Comparison of ENCODE assay signal across 8 mouse cellular contexts in the genomic region with DNA sequence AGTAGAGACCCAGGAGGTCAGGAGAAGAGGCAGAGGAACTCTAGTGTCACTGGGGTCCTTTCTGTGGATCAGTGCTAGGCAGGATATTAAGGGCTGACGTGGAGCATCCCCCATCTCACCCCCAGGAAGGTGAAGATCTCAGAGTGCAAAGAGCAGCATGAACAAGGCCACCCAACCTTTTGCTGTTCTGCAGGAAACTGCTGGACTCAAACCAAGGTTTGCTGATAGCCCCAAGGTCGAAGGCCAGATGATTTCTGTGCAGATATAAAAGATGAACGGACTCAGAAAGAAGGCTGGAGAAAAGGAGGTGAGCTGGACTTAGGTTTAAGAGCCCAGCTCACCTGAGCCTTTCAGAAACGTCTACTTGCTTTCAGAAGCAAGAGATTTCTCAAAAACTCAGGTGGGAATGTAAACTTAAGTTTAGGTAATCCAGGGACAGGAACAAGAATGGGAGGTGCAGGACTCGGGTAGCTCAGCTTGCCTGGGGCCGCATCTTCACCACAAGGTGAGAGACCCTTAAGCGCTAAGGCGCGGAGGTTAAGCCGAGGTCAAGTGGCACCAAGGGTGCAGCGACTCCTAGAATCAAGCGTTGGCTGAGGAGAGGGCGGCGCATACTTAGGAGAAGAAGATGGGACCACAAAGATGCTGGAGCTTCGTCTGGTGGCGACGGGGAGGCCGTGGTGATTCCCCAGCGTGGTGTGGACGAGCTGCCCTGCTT. TPM values are rescaled to one million over a fixed set of nuclear protein-coding genes. Genes with fewer than 3 reads are reported as not detected.
DNase-seq lines count a peak whose midpoint lies in the region; ATAC-seq lines count a peak whose summit lies in the region.

No protein-coding gene starts in this region.

- H3K4me1 ChIP-seq in megakaryocyte, embryonic 14.5 days, result peaks cover 50% of the 10 kb centered on the region
- peaks cover 43% of the 10 kb centered on the region for H3K4me1 ChIP-seq in limb, embryonic 10.5 days
- H3K4me1 ChIP-seq in stomach, embryonic 14.5 days (ENCODE audit: control insufficient read depth, insufficient read depth, low read length), result peaks cover 8% of the 10 kb centered on the region; the same call in 1 of the 2 replicates

- no peaks in the 10 kb centered on the region for H3K36me3 ChIP-seq in megakaryocyte, embryonic 14.5 days (replicated peaks; ENCODE audit: low read length)
- H3K36me3 ChIP-seq in limb, embryonic 10.5 days, result no peaks in the 10 kb centered on the region
- H3K36me3 ChIP-seq in stomach, embryonic 14.5 days (ENCODE audit: control insufficient read depth, insufficient read depth, low read length), result no peaks in the 10 kb centered on the region

- 6% methylated on average over 20 of the region's 20 CpGs for WGBS in limb, embryonic 10.5 days
- 7% methylated on average over 20 of the region's 20 CpGs for WGBS in stomach, embryonic 14.5 days

- ATAC-seq in megakaryocyte, adult 5-6 weeks (ENCODE audit: poor library complexity, severe bottlenecking), result no peak
- no peak for ATAC-seq in stomach, embryonic 14.5 days (ENCODE audit: insufficient number of reproducible peaks, insufficient read depth, low FRiP score, low read depth)

- peak overlapping the region; percentile 82 for H3K27ac ChIP-seq in limb, embryonic 10.5 days
- peak overlapping the region; percentile 15; the same call in 1 of the 2 replicates for H3K27ac ChIP-seq in stomach, embryonic 14.5 days (ENCODE audit: low read length)

- H3K4me3 ChIP-seq in megakaryocyte, embryonic 14.5 days (replicated peaks), result peak overlapping the region; percentile 88
- peak overlapping the region; percentile 74 for H3K4me3 ChIP-seq in limb, embryonic 10.5 days
- H3K4me3 ChIP-seq in stomach, embryonic 14.5 days (ENCODE audit: low read depth, low read length), result peak overlapping the region; percentile 70

- H3K9ac ChIP-seq in stomach, embryonic 14.5 days (replicated peaks; ENCODE audit: low read depth, low read length), result peak overlapping the region; percentile 76

- no peaks in the 10 kb centered on the region for H3K9me3 ChIP-seq in megakaryocyte, embryonic 14.5 days
- no peaks in the 10 kb centered on the region for H3K9me3 ChIP-seq in limb, embryonic 10.5 days (replicated peaks)
- no peaks in the 10 kb centered on the region for H3K9me3 ChIP-seq in stomach, embryonic 14.5 days (ENCODE audit: control insufficient read depth, low read depth, low read length)

- DNase-seq in adrenal gland, adult 2 months, result peak; percentile 29
- DNase-seq in adrenal gland, postnatal 36 days, result no peak
- DNase-seq in limb, embryonic 10.5 days (ENCODE audit: low spot score), result no peak
- no peak for DNase-seq in urinary bladder, postnatal 36 days (ENCODE audit: low spot score in 2 of 2)
- no peak for DNase-seq in ovary, adult 18-20 months (ENCODE audit: low spot score)

- H3K27me3 ChIP-seq in megakaryocyte, embryonic 14.5 days (replicated peaks), result peaks cover 77% of the 10 kb centered on the region
- H3K27me3 ChIP-seq in limb, embryonic 10.5 days (ENCODE audit: low read depth, poor library complexity, severe bottlenecking), result peaks cover 62% of the 10 kb centered on the region
- no peaks in the 10 kb centered on the region for H3K27me3 ChIP-seq in stomach, embryonic 14.5 days (ENCODE audit: control insufficient read depth, insufficient read depth, low read length)

- H3K4me2 ChIP-seq in stomach, embryonic 14.5 days (replicated peaks; ENCODE audit: low read depth, low read length), result peak overlapping the region; percentile 69

RNA-seq across cellular contexts. Expression of a gene that starts 0.6 kb away (rescaled TPM):
- total RNA-seq in adrenal gland, adult 2 months (2021), result 1 to 10 TPM; 3.3 to 3.9 TPM
- polyA plus RNA-seq in adrenal gland, adult 2 months (2012; rRNA removed), result 12.1 and 15.3 TPM in 2 replicates
- 1 to 10 TPM; 3.4 to 3.7 TPM for total RNA-seq in adrenal gland, postnatal 36 days (2021)
- polyA plus RNA-seq in megakaryocyte, embryonic 14.5 days (2012; ENCODE audit: insufficient read depth, low replicate concordance), result not detected in 2 replicates
- not detected in 2 replicates for total RNA-seq in megakaryocyte, adult 5-6 weeks (2015)
- total RNA-seq in megakaryocyte, adult 5-6 weeks (2017), result not detected in 2 replicates
- polyA plus RNA-seq in limb, embryonic 10.5 days (2016; fragmentation: Nextera tagmentation; extraction: Ambion mirVana), result 0.34 and 0.90 TPM in 2 replicates
- 3.7 and 4.7 TPM in 2 replicates for polyA plus RNA-seq in stomach, embryonic 14.5 days (2014; fragmentation: Nextera tagmentation; extraction: Ambion mirVana)

RNA-seq across cellular contexts. Expression of a gene that starts 10.0 kb away (rescaled TPM):
- 100 to 1,000 TPM; 522 to 542 TPM for total RNA-seq in adrenal gland, adult 2 months (2021)
- 195 and 222 TPM in 2 replicates for polyA plus RNA-seq in adrenal gland, adult 2 months (2012; rRNA removed)
- total RNA-seq in adrenal gland, postnatal 36 days (2021), result 100 to 1,000 TPM; 421 to 428 TPM
- 15.2 and 70.1 TPM in 2 replicates for polyA plus RNA-seq in megakaryocyte, embryonic 14.5 days (2012; ENCODE audit: insufficient read depth, low replicate concordance)
- 132 and 136 TPM in 2 replicates for total RNA-seq in megakaryocyte, adult 5-6 weeks (2015)
- 85.6 and 92.9 TPM in 2 replicates for total RNA-seq in megakaryocyte, adult 5-6 weeks (2017)
- polyA plus RNA-seq in limb, embryonic 10.5 days (2016; fragmentation: Nextera tagmentation; extraction: Ambion mirVana), result 136 and 140 TPM in 2 replicates
- polyA plus RNA-seq in stomach, embryonic 14.5 days (2014; fragmentation: Nextera tagmentation; extraction: Ambion mirVana), result 165 and 169 TPM in 2 replicates

RNA-seq across cellular contexts. Expression of a gene that starts 20.1 kb away (rescaled TPM):
- 100 to 1,000 TPM in 1 of 2 experiments, 10 to 100 TPM in 1; 83.3 to 111 TPM for total RNA-seq in adrenal gland, adult 2 months (2021)
- polyA plus RNA-seq in adrenal gland, adult 2 months (2012; rRNA removed), result 38.7 and 57.7 TPM in 2 replicates
- 100 to 1,000 TPM in 1 of 2 experiments, 10 to 100 TPM in 1; 94.9 to 131 TPM for total RNA-seq in adrenal gland, postnatal 36 days (2021)
- 6.3 and 81.0 TPM in 2 replicates for polyA plus RNA-seq in megakaryocyte, embryonic 14.5 days (2012; ENCODE audit: insufficient read depth, low replicate concordance)
- total RNA-seq in megakaryocyte, adult 5-6 weeks (2015), result 104 and 111 TPM in 2 replicates
- total RNA-seq in megakaryocyte, adult 5-6 weeks (2017), result 138 and 139 TPM in 2 replicates
- polyA plus RNA-seq in limb, embryonic 10.5 days (2016; fragmentation: Nextera tagmentation; extraction: Ambion mirVana), result 440 and 499 TPM in 2 replicates
- 273 and 305 TPM in 2 replicates for polyA plus RNA-seq in stomach, embryonic 14.5 days (2014; fragmentation: Nextera tagmentation; extraction: Ambion mirVana)
